Mouse (Mus musculus) frontal cortex, postnatal 36 days (tissue): ENCODE results near the gene Il4ra.

Experiments used
- DNase-seq, 2 experiments: peaks; one replicate each; pipeline ENCODE4 v3.0.0; 2022; ENCODE audit warnings: low spot score in 2 of 2

Il4ra gene

DNA sequence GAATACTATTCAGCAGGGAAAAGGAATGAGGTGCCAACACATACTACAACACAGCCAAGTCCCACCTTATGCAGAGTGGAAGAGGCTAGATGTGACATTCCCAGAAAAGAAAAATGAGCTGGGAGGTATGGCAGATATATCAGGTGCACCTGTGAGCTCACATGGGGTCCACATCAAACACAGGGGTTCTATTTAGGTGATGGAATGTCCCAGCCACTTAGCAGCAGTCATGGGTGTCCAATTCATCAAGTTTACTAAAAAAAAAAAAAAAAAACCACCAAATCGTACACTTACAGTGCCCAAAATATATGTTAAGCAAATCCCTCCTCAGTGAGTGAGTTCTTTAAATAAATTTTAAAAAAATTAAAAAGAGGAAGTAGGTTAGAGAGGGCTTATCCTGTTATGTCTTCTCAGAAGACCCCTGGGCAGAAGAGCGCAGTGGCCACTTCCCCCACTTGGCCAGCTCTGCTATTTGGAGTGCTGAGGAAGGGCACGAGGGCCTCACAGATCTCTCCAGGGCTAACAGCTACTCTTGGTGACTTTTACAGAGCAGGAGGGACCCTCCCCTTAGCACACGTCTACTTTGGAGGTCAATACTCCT lies 47.6 kb downstream of the Il4ra start:
- no peak for DNase-seq

DNA sequence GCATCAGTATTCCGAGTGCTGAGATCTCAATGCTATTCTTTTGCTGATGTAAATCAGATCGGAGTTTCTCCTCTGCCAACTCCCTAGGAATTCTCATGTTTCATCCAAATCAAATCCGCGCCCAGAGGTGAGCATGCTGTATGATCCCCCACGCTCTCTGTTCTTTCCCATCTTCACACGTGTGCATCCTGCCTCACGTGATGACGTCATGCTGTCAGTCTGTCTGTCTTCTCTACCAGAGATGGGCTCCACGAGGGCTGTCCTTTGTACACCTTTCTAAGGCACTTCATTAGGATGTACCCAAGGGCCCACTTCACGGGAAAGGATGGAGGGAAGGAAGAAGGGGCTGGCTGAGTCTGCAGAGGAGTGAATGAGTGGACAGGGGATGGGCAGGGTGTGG lies 48.2 kb downstream of the Il4ra start:
- no peak for DNase-seq

DNA sequence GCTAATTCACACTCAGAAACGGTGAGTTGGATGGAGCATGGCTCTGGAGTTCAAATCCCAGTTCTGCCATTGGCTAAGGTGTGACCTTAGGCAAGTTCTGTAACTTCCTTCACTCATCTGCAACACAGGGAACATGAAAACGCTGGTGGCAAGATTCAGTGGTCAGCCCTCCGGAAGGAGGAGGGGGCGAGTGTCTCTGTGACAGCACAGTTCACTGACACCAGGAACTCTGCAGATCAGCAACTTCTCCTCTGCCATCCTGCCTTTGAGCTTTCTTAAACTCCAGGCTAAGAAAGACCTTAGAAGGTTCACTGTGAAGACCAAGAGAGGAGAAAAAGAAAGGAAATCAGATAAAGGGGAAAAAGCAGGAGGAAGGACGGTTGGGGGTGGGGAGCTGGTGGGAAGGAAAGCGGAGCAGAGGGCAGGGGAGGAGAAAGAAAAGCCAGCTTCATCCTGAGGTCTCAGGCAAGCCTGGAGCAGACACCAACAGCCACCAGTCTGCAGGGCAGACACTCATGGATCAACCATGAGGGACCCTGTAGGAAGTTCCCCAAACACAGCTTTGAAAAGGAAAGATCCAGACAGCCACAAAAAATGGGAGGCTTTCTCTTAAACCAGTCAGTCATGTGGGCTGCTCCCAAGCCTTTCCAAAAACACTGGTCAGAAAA lies 48.8 kb downstream of the Il4ra start:
- no peak for DNase-seq

DNA sequence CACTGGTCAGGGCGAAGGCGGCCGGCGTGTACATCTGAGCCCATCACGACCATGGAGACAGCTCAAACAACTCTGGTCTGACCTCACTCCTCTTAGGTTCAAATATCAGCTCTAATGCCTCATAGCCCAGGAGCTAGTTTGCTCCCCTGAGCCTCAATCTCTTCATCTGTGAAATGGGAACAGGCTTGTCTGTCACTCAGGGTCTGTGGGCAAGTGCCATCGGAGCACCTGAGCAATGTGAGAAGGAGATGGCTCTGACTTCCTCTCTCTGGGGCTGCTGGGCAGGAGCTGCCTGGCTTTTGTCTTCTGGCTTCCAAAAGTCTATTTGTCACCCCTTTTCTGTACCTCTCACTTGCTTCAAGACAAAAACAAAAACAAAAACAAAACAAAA lies 49.4 kb downstream of the Il4ra start:
- no peak for DNase-seq

DNA sequence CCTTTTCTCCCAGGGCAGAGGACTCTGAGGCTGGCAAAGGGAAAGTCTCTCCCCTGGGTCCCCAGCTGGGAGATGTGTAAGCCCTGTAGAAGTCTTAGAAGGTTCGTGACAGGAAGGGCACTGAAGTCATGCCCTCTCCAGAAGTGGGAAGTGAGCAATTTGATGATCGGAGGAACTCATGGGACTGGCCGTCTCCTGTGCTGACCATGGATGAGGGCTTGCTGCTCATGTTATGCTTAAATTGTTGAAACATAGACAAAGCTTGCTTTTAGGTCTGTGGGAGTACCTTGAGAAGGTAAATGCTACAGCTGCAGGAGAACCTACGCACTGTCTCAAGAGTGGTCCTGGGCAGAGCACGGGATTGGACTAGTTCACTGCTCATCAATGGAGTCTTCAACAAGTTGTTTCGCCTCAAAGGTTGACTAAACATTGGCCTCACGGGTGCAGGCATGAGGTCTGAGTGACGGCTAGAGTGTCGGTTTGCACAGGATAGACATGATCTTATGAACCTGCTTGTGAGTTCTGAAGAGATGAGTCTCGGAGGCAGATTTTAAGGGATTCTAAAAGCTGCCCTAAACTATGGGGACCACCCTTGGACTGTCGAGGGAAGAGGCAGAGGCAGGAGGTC lies 50.0 kb downstream of the Il4ra start:
- no peak for DNase-seq

DNA sequence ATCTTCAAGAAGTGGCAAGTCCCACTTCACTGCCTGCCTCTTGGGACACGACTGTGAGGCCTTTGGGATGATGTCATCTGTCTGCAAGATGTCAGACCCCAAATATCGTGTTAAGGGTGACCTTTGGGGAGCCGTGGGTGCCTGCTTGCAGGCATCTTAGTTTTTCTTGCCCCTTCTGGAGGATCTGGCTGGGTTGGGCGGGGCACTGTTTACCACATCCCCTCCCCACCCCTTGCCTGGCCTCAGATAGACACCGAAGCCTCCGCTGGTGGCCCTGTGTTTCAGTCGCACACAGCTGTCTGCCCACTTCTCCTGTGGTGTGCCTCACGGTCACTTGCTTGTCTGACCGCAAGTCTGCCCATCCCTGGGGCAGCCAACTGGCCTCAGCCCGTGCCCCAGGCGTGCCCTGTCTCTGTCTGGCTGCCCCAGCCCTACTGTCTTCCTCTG lies 51.3 kb downstream of the Il4ra start, which contains the start of gene Il21r:
TSS of gene Il21r (plus strand) at position 245 of the 447 bp plus-strand sequence.
- peak in 1 of 2 experiments; percentile 19 for DNase-seq

DNA sequence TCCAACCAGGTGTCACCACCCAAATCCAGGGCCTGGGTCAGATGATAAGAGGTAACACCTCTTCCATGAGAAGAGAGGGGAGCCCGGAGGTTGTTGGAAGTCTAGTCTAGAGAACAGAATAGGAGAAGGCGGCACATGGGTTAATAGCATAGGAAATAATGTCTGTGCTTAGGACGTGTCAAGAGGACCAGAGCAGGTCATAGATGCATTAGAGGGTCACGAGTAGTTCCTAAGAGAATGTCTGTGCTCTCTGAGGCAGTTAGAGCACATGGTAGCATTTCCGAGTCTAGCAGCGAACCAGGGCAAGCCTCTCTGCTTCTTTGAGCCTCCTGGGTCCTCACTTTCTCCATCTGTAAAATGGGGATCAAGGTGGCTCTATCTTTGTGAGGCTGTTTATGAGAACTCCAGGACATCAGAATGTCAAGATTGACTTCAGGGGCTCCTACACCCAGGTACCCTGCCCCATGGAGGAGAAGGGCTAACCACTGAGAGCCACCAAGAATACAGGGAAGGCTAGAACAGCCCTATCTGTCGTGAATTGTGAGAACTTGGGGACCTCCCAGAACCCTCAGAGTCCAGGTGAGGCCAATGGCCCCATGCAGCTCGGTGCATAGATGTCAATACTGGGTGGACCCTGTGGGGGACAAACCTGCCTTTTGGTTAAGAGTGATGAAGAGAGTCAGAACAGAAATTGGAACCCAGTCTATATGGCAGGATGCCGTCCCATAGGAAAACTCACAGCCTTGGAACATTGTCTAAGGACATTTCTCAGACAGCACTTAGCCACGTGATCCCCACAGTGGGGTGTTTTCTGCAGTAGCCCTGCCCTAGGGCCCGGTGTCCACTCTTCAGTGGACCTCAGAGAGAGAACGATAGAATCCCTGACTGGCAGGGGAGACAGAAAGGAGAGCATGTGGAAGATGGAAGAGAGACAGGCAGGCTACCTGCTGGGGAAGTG lies 52.7 kb downstream of the Il4ra start:
- no peak for DNase-seq

DNA sequence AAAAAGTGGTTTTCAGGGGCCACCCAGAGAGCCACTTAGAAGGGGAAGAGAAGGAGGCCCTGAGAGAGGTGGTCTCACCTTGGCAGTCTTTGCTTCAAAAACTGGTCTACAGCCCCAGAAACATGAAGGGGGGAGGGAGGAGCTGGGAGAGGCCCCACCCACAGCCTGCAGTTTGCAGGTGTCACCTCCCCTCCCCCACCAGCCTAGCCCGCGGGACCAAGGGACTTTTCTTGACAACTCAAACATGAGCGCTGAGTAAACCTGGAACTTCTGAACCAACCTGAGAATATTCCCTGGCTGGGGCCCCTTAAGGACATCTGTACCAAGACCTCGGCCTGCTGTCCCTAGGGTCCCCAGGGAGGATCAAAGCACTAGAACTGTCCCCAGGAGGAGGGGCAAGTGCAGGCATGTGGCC lies 53.8 kb downstream of the Il4ra start:
- DNase-seq, result no peak

DNA sequence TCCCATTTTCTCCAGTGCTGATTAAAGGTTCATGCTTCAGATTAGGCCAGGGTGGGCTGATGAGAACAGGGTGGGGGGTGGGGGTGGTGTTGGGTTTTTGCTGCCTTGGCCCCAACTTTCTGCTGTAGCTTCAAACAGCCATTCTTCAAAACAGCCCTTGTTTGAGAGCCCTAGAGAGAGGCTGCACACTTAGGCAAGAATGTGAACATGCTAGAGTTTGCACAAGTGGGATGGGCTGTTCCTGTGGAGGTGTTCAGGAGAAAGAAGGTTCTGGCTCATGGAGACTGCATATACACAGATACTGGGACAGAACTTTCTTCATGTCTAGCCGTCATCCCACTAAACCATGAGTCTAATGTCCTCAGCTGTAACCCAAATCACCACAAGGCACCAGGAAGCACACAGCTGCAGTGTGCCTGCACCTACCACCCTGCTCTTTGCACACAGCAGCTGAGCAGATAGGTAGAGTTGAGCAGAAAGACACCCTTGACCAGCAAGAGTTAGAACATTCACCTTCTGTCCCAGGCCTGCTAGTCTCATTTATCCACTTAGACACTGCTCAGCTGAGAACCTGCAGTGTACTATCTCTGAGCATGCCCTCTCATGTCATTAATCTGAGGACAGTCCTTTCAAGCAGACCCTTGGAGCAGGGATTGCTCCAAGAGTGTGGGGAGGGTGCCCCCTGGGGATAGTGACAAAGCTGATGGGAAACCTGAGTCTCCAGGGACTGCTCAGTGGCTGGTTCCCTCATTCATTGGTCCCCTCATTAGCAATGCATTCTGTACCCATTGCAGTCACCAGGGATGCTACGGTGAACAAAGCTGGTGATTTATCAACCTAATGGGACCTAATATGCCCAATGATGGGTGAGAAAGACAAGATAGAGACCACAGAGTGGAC lies 54.6 kb downstream of the Il4ra start:
- DNase-seq, result no peak

DNA sequence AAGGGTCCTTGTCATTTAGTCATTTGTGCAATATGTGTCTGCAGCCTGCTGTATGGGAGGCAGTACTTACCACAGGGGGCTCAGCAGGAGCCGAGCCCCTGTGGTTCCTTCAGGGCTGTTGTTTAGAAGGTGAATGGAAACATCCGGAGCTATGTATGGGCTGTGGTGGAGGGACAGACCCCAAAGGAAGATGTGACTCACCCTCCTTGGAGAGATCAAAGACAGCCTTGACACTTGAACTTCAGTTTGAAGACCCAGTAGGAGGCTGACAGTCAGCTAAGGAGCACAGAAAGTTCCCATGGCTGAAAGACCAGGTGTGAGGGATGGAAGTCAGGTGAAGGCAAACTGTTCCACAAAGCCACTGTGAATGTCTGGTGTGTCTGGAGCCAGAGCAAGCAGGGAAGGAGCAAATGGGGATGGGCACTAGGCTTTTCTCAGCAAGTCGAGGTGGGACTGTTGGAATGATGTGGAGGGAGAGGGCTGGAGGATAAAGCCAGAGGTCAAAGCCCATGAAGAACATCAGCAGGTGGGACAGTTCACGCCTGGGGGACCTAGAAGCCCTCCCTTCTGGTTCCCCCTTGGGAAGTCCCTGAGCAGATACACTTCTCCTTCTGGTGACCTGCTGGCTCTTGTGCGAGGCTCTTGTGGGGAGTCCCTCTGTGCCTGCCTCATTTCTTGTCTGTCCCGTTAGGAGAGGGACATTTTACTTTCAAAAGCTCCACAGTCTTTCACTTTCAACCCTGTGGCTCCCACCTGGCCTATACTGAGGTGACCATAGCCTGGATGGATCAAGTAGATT lies 55.7 kb downstream of the Il4ra start:
- DNase-seq, result no peak

DNA sequence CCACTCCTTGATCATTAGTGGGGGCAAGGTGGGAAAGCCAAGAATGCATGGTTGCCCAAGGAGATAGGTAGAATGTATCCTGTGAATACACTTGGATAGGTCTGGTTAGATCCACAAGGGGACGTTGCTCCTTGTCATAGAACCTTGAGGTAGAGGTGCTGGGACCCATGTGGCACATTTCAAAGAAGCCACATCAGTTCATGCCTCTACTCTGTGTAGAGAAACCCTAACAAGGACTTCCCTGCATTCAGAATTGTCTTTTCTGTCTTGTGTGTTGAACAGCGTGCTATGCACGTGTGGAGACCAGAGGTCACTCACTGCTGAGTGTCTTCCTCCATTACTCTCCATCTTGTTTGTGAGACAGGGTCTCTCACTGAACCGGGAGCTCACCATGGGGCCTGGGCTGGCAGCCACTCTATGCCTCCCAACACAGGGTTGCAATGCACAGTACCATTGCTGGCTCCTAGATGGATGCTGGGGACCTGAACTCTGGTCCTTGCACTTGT lies 56.3 kb downstream of the Il4ra start:
- DNase-seq, result no peak

DNA sequence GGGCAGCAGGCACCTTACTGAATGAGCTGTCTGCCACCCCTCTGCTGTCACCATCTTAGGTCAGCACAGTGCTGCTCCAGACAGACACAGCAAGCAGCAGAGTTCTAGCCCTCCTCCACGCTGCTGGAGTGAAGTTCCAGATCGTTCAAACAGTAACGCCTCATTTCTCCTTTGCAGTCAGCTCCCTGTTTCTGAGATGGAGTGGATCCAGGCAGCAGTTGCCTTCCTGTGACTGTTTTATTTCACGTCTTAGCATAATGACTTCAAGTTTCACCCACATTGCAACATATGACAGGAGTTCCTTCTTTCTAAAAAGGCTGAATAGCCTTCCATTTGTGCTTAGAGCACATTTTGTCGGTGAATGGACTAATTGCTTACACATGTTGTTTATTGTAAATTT lies 61.7 kb downstream of the Il4ra start:
- no peak for DNase-seq

DNA sequence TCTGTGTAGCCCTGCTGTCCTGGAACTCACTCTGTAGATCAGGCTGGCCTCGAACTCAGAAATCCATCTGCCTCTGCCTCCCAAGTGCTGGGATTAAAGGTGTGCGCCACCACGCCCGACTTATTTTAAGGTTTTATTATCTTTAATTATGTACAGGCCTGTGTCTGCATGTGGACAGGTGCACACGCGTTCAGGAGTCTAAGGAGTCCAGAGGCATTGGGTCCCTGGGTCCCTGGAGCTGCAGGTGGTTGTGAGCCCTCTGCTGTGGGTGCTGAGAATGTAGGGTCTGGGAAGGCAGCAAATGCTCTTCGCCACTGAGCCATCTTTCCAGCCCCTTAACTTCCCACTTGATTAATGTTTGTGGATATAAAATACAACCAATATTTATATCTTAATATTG lies 63.5 kb downstream of the Il4ra start:
- no peak for DNase-seq

DNA sequence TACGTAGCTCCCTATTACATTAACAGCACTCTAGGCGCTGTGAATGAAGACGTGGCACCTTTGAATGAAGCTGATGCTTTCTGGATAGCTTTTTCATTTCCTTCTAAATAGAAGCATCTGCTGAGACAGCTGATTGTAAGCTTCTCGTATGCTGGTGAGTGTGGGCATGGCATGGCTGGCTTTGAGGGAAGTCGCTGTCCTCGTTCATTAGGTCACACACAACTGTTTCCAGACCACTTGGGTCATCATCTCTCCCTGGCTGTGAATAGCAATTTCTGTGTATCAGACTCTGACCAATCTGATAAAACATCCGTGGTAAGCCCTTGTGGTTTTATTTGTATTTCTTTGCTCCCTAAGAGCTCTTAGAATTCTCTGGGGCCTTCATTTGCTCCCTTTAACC lies 66.1 kb downstream of the Il4ra start:
- DNase-seq, result no peak

DNA sequence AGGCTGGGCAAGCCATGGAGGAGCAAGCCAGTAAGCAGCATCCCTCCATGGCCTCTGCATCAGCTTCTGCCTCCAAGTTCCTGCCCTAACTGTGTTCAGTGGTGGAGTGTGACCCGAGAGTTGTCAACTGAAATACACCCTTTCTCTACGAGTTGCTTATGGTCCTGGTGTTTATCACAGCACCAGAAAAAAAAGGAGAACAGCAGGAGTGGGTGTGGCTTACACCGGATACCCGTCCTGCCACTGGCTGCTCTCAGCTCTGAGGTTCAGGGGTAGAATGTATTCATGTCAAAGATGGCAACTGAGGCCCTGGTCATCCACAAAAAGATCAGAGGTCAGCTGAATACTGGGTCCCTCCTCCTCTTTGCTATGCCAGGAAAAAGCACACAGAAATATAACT lies 68.2 kb downstream of the Il4ra start:
- no peak for DNase-seq

DNA sequence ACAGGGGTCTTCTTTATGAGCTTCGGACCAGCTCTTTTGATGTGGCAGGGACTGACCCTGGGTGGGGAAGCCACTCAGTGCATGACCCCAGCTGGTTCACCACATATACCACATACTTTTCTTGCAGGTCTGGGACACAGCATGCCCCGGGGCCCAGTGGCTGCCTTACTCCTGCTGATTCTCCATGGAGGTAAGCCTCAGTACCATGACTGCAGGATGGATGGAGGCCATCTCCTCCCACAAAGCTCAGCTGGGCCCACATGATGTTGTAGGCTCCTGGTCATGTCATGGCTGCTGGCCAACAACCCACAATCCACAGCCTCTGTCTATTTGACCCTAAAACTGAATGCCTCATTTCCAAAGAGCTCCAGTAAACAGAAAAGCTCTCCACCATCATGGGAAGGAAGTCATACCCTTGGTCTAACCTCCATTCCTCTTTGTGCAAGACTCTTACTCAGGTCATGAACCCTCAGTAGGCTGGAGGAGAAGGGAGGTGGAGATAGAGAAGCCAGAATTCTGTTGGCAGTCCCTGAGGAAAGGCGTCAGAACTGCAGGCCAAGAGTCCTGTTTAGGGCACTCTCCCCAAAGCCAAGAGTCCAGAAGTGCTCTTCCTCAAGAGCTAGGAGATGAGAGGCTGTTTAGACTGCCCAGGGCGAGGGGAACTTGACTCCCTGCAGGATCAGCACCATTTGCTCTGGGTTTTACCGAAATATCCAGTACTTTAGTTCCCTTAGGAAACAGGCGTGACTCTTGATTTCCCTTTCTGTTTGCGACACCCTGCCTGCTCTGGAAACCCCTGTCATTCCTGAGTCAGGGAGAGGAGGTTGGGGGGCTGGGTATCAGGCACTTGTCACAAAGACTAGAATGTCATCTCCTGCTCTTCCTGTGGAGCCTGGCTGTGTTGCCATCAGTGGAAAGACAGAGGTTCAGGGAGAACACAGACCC lies 71.1 kb downstream of the Il4ra start:
- no peak for DNase-seq

DNA sequence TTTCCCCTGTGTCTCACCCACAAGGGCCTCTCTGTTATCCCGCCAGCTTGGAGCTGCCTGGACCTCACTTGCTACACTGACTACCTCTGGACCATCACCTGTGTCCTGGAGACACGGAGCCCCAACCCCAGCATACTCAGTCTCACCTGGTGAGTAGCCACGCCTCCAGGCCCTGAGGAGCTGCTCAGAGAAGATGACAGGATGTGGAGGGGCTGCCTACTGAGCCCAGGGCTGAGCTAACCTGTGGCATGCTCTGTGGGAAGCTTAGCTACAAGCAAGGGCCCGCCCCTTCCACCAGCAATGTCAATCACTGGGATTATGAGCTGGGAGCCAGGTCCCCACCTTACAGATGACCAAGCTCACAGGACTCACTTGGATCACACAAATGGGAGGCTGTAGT lies 73.3 kb downstream of the Il4ra start:
- DNase-seq, result no peak

DNA sequence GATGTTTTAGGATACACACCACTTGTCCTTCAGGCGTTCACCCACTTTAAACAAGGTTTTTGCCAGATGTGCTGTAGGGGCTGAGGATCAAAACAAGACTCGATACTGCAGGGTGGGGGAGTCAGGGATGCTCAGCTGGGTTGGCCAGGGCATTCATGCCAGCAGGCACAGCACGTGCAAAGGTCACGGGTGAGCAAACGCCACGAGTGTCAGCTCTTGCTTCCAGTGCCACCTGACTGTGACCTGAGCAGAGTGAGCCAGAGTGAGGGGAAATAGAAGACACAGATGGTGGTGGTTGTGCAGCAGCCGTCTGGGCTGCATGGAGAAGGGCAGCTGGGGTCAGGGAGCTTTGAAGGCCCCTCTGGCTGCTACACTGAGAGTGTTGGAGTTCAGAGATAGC lies 73.9 kb downstream of the Il4ra start:
- DNase-seq, result no peak
